Mouse (Mus musculus): ENCODE results near the gene Lmo2. TPM values are rescaled to one million over a fixed set of nuclear protein-coding genes. Genes with fewer than 3 reads are reported as not detected.

Lmo2 gene
- total RNA-seq (2021), result 10 to 100 TPM in 1 of 2 experiments, 1 to 10 TPM in 1; 7.0 to 10.6 TPM
- long read RNA-seq, experiment 1, partial matches to known transcripts, result 0 of 4 reads
- long read RNA-seq, experiment 1, other reads (novel, unspliced or antisense), result 2 of 4 reads
- long read RNA-seq, experiment 2, partial matches to known transcripts, result 0 of 10 reads
- long read RNA-seq, experiment 2, other reads (novel, unspliced or antisense), result 2 of 10 reads

- no peak for DNase-seq
These were observed at the start of gene Lmo2 for GRCm38 (mm10) chr2:103957649-103958546. Gene Lmo2 (plus strand): TSS chr2:103957986.

GRCm38 (mm10) chr2:103910601-103911000, 47.2 kb upstream of the Lmo2 start:
- DNase-seq, result no peak

GRCm38 (mm10) chr2:103912481-103913251, 45.1 kb upstream of the Lmo2 start:
- DNase-seq, result no peak

GRCm38 (mm10) chr2:103913252-103913650, 44.5 kb upstream of the Lmo2 start:
- DNase-seq, result no peak

GRCm38 (mm10) chr2:103916069-103916468, 41.7 kb upstream of the Lmo2 start:
- no peak for DNase-seq

- DNase-seq, result no peak
These were observed 40.4 kb upstream of the Lmo2 start for GRCm38 (mm10) chr2:103917375-103917774.

GRCm38 (mm10) chr2:103918375-103918774, 39.4 kb upstream of the Lmo2 start:
- DNase-seq, result peak; percentile 19

- no peak for DNase-seq
These were observed 38.3 kb upstream of the Lmo2 start for GRCm38 (mm10) chr2:103919488-103919887.

GRCm38 (mm10) chr2:103926586-103927113, 31.1 kb upstream of the Lmo2 start:
- no peak for DNase-seq

- DNase-seq, result peak; percentile 80
These were observed 30.1 kb upstream of the Lmo2 start for GRCm38 (mm10) chr2:103927610-103928145.

- peak; percentile 72 for DNase-seq
These were observed 27.3 kb upstream of the Lmo2 start for GRCm38 (mm10) chr2:103930306-103931019.

- peak; percentile 77 for DNase-seq
These were observed 26.3 kb upstream of the Lmo2 start for GRCm38 (mm10) chr2:103931511-103931911.

GRCm38 (mm10) chr2:103932025-103932424, 25.8 kb upstream of the Lmo2 start:
- DNase-seq, result peak; percentile 61

- DNase-seq, result no peak
These were observed 25.3 kb upstream of the Lmo2 start for GRCm38 (mm10) chr2:103932480-103932879.

- no peak for DNase-seq
These were observed 23.5 kb upstream of the Lmo2 start for GRCm38 (mm10) chr2:103934270-103934669.

GRCm38 (mm10) chr2:103934670-103935069, 23.1 kb upstream of the Lmo2 start:
- no peak for DNase-seq

- DNase-seq, result no peak
These were observed 21.9 kb upstream of the Lmo2 start for GRCm38 (mm10) chr2:103935691-103936435.

- DNase-seq, result no peak
These were observed 21.1 kb upstream of the Lmo2 start for GRCm38 (mm10) chr2:103936666-103937065.

GRCm38 (mm10) chr2:103937670-103938069, 20.1 kb upstream of the Lmo2 start:
- no peak for DNase-seq

- no peak for DNase-seq
These were observed 19.2 kb upstream of the Lmo2 start for GRCm38 (mm10) chr2:103938573-103938972.

GRCm38 (mm10) chr2:103939003-103939402, 18.8 kb upstream of the Lmo2 start:
- no peak for DNase-seq

Measured in gastrocnemius, postnatal 25 days (tissue).